ENCODE assay signal across 10 mouse cellular contexts in genomic region chr15:103315979-103316776, GRCm38 (mm10). TPM values are rescaled to one million over a fixed set of nuclear protein-coding genes. Genes with fewer than 3 reads are reported as not detected.
DNase-seq lines count a peak whose midpoint lies in the region; ATAC-seq and TF ChIP-seq lines count a peak whose summit lies in the region.
"Had no signal": no experiment of that assay in that cellular context is flagged by ENCODE, and none has a peak within 500 bp of the region (broad histone marks: within the 10 kb centered on the region; RNA-seq: fewer than 3 reads in every experiment).

No protein-coding gene starts in this region.

- H3K27ac ChIP-seq in intestine, embryonic 15.5 days = no peak overlapping the region
- H3K27ac ChIP-seq in intestine, postnatal 0 days (ENCODE audit: low read depth, low read length) = no peak overlapping the region

- no peak overlapping the region for H3K4me2 ChIP-seq in intestine, embryonic 15.5 days (replicated peaks)
- H3K4me2 ChIP-seq in intestine, postnatal 0 days (replicated peaks; ENCODE audit: low read depth) = no peak overlapping the region
- H3K4me2 ChIP-seq: forebrain, embryonic 15.5 days had no signal

- no peak overlapping the region for H3K4me3 ChIP-seq in intestine, embryonic 15.5 days (replicated peaks)
- no peak overlapping the region for H3K4me3 ChIP-seq in intestine, postnatal 0 days (ENCODE audit: low read depth, low read length)

- peak; percentile 62 for DNase-seq in urinary bladder, postnatal 14 days (ENCODE audit: low spot score)
- no peak for DNase-seq in urinary bladder, postnatal 25 days (ENCODE audit: low spot score)
- DNase-seq in heart, postnatal 10 days = peak; percentile 82 to 84
- no peak for DNase-seq in spleen, adult 18-20 months
- no peak for DNase-seq in kidney, adult 18-20 months

- H3K9ac ChIP-seq in intestine, embryonic 15.5 days = no peak overlapping the region
- no peak overlapping the region for H3K9ac ChIP-seq in intestine, postnatal 0 days (ENCODE audit: low read depth, low read length)
- H3K9ac ChIP-seq: forebrain, embryonic 15.5 days had no signal

- WGBS in intestine, embryonic 15.5 days = 72% methylated on average over 10 of the region's 10 CpGs
- WGBS in intestine, postnatal 0 days = 70% methylated on average over 10 of the region's 10 CpGs

- no peaks in the 10 kb centered on the region for H3K9me3 ChIP-seq in intestine, embryonic 15.5 days
- H3K9me3 ChIP-seq in intestine, postnatal 0 days (ENCODE audit: control insufficient read depth) = no peaks in the 10 kb centered on the region
- H3K9me3 ChIP-seq: forebrain, embryonic 15.5 days had no signal

- intact Hi-C loops in heart, postnatal 10 days (cut with DNase I) = loop anchor here (10.0 kb wide), 1 partner anchor 331 kb away; no protein-coding TSS in a partner anchor

- ATAC-seq in intestine, embryonic 15.5 days = peak; percentile 18; the same call in 1 of the 2 replicates
- no peak for ATAC-seq in intestine, postnatal 0 days
- ATAC-seq in cerebellum, adult (ENCODE audit: insufficient number of reproducible peaks, low FRiP score, low TSS enrichment) = no peak

- H3K4me1 ChIP-seq in intestine, embryonic 15.5 days (replicated peaks) = peaks cover 23% of the 10 kb centered on the region
- H3K4me1 ChIP-seq in intestine, postnatal 0 days (replicated peaks; ENCODE audit: control insufficient read depth, insufficient read depth, low read length) = 0 out of 2 replicates have a peak, but pooled peaks cover 4% of the 10 kb centered on the region

- no peaks in the 10 kb centered on the region for H3K27me3 ChIP-seq in intestine, embryonic 15.5 days (replicated peaks)
- H3K27me3 ChIP-seq in intestine, postnatal 0 days (replicated peaks; ENCODE audit: control insufficient read depth, insufficient read depth, low read length) = 0 out of 2 replicates have a peak, but pooled peaks cover 3% of the 10 kb centered on the region
- H3K27me3 ChIP-seq: forebrain, embryonic 15.5 days had no signal

- no peak for TF ChIP-seq CTCF in intestine, postnatal 0 days (IDR thresholded peaks at IDR 0.05; ENCODE audit: low read depth)

- no peaks in the 10 kb centered on the region for H3K36me3 ChIP-seq in intestine, embryonic 15.5 days
- H3K36me3 ChIP-seq in intestine, postnatal 0 days (ENCODE audit: control insufficient read depth, insufficient read depth) = no peaks in the 10 kb centered on the region

RNA-seq across cellular contexts. Expression of gene Gpr84, which starts 5.8 kb away (rescaled TPM):
- polyA plus RNA-seq in intestine, embryonic 15.5 days (2015; fragmentation: Nextera tagmentation; extraction: Ambion mirVana) = 0.20 and 0.29 TPM in 2 replicates
- polyA plus RNA-seq in intestine, postnatal 0 days (2015; fragmentation: Nextera tagmentation; extraction: Ambion mirVana) = not detected in 2 replicates
- not detected for total RNA-seq in heart, postnatal 10 days (2021)

RNA-seq across cellular contexts. Expression of gene Zfp385a, which starts 23.7 kb away (rescaled TPM):
- 5.6 TPM in 2 replicates for polyA plus RNA-seq in intestine, embryonic 15.5 days (2015; fragmentation: Nextera tagmentation; extraction: Ambion mirVana)
- polyA plus RNA-seq in intestine, postnatal 0 days (2015; fragmentation: Nextera tagmentation; extraction: Ambion mirVana) = 2.9 and 3.1 TPM in 2 replicates
- total RNA-seq in heart, postnatal 10 days (2021) = 10 to 100 TPM; 24.3 to 26.2 TPM

RNA-seq across cellular contexts. Expression of gene Copz1, which starts 43.7 kb away (rescaled TPM):
- 259 and 262 TPM in 2 replicates for polyA plus RNA-seq in intestine, embryonic 15.5 days (2015; fragmentation: Nextera tagmentation; extraction: Ambion mirVana)
- polyA plus RNA-seq in intestine, postnatal 0 days (2015; fragmentation: Nextera tagmentation; extraction: Ambion mirVana) = 248 and 253 TPM in 2 replicates
- total RNA-seq in heart, postnatal 10 days (2021) = 10 to 100 TPM; 81.2 to 83.3 TPM

RNA-seq across cellular contexts. Expression of gene Itga5, which starts 50.4 kb away (rescaled TPM):
- 44.8 and 45.5 TPM in 2 replicates for polyA plus RNA-seq in intestine, embryonic 15.5 days (2015; fragmentation: Nextera tagmentation; extraction: Ambion mirVana)
- 25.0 and 25.8 TPM in 2 replicates for polyA plus RNA-seq in intestine, postnatal 0 days (2015; fragmentation: Nextera tagmentation; extraction: Ambion mirVana)
- total RNA-seq in heart, postnatal 10 days (2021) = 100 to 1,000 TPM in 1 of 2 experiments, 10 to 100 TPM in 1; 89.4 to 101 TPM

RNA-seq across cellular contexts. Expression of gene Nfe2, which starts 58.0 kb away (rescaled TPM):
- 3.5 and 4.9 TPM in 2 replicates for polyA plus RNA-seq in intestine, embryonic 15.5 days (2015; fragmentation: Nextera tagmentation; extraction: Ambion mirVana)
- 0.82 and 0.90 TPM in 2 replicates for polyA plus RNA-seq in intestine, postnatal 0 days (2015; fragmentation: Nextera tagmentation; extraction: Ambion mirVana)
- 1 to 10 TPM in 1 of 2 experiments, under 1 TPM in 1; 0.30 to 1.0 TPM for total RNA-seq in heart, postnatal 10 days (2021)
- total RNA-seq: left cerebral cortex, postnatal 25 days had no signal

Comparison
In these comparisons a context has a peak if more than half of its experiments do, and no peak if none do; other contexts are left out.
1. DNase-seq: peak in urinary bladder, postnatal 14 days (single experiment) and heart, postnatal 10 days (2 of 2); none in urinary bladder, postnatal 25 days (single experiment), spleen, adult 18-20 months (0 of 2) and kidney, adult 18-20 months (single experiment).